Mouse (Mus musculus) E14TG2a.4 (cell line): Measurements from ENCODE around the gene Ssbp2.

Experiments used
- CTCF ChIP-seq: conservative IDR thresholded peaks from 2 replicates; pipeline ENCODE4 v1.5.1; 2014; ENCODE audit warnings: low read length
- NANOG ChIP-seq: IDR thresholded peaks from 2 replicates; pipeline ENCODE4 v1.6.1; 2014; ENCODE audit warnings: borderline replicate concordance, low read length, mixed read lengths
- POU5F1 ChIP-seq: IDR thresholded peaks from 2 replicates; pipeline ENCODE4 v1.6.1; 2014; ENCODE audit warnings: low read length, borderline replicate concordance

DNA sequence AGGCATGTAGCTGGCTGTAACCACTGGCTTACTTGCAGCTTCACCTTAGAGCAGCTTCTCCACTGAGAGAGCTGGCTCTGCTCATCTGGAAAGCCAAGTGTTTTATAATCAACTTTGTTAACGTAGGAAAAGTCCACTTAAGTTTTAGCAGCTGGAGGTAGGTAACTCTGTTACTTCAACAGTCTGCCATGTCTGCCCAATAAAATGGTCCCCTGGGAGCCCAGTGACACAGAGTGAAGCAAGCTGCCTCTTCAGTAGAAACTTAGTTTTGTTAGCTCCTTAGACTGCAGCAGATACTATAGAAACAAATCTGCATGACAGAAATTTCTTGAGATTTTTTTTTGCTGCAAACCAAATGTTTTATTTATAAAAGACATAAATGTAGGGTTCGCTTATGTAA is 202.7 kb downstream of the Ssbp2 start:
- no peak for TF ChIP-seq CTCF
- no peak for TF ChIP-seq NANOG
- no peak for TF ChIP-seq POU5F1
